Mouse (Mus musculus): ENCODE measurements around the gene Pou3f3. TPM values are rescaled to one million over a fixed set of nuclear protein-coding genes. Genes with fewer than 3 reads are reported as not detected.

Gene Pou3f3
- polyA plus RNA-seq, 2 experiments: 0.77 to 3.2 TPM

GRCm38 (mm10) chr1:42727161-42727560, 31.6 kb downstream of the Pou3f3 start:
- ATAC-seq (ENCODE audit: low FRiP score, low read depth): no peak
- WGBS: 79% methylated on average over 5 of the region's 5 CpGs
- H3K9me3 ChIP-seq (ENCODE audit: control insufficient read depth, low read length): no peaks in the 10 kb centered on the region
- no peak for DNase-seq (ENCODE audit: low spot score)
- no peak overlapping the region for H3K9ac ChIP-seq (ENCODE audit: low read depth, low read length, severe bottlenecking)
- no peak overlapping the region for H3K27ac ChIP-seq (replicated peaks; ENCODE audit: low read depth, low read length)
- H3K36me3 ChIP-seq (ENCODE audit: control insufficient read depth, insufficient read depth, low read length): no peaks in the 10 kb centered on the region
- no peak overlapping the region for H3K4me3 ChIP-seq (replicated peaks; ENCODE audit: low read length)
- TF ChIP-seq POLR2A (IDR thresholded peaks at IDR 0.05; ENCODE audit: borderline replicate concordance, extremely low read depth, insufficient read depth, insufficient read length): no peak
- no peaks in the 10 kb centered on the region for H3K4me1 ChIP-seq (ENCODE audit: control insufficient read depth, insufficient read depth, low read length)
- H3K4me2 ChIP-seq (replicated peaks; ENCODE audit: low read depth, low read length, severe bottlenecking): no peak overlapping the region
- no peaks in the 10 kb centered on the region for H3K27me3 ChIP-seq (ENCODE audit: control insufficient read depth, insufficient read depth, low read length)

- no peak for ATAC-seq (ENCODE audit: low FRiP score, low read depth)
- H3K27ac ChIP-seq (replicated peaks; ENCODE audit: low read depth, low read length): no peak overlapping the region
- H3K9me3 ChIP-seq (ENCODE audit: control insufficient read depth, low read length): no peaks in the 10 kb centered on the region
- no peaks in the 10 kb centered on the region for H3K27me3 ChIP-seq (ENCODE audit: control insufficient read depth, insufficient read depth, low read length)
- H3K36me3 ChIP-seq (ENCODE audit: control insufficient read depth, insufficient read depth, low read length): no peaks in the 10 kb centered on the region
- 70% methylated on average over 7 of the region's 7 CpGs for WGBS
- H3K9ac ChIP-seq (ENCODE audit: low read depth, low read length, severe bottlenecking): no peak overlapping the region
- no peak for TF ChIP-seq POLR2A (IDR thresholded peaks at IDR 0.05; ENCODE audit: borderline replicate concordance, extremely low read depth, insufficient read depth, insufficient read length)
- no peak overlapping the region for H3K4me3 ChIP-seq (replicated peaks; ENCODE audit: low read length)
- no peaks in the 10 kb centered on the region for H3K4me1 ChIP-seq (ENCODE audit: control insufficient read depth, insufficient read depth, low read length)
- DNase-seq (ENCODE audit: low spot score): no peak
- H3K4me2 ChIP-seq (replicated peaks; ENCODE audit: low read depth, low read length, severe bottlenecking): no peak overlapping the region
These were observed 32.1 kb downstream of the Pou3f3 start for GRCm38 (mm10) chr1:42727676-42728075.

DNA sequence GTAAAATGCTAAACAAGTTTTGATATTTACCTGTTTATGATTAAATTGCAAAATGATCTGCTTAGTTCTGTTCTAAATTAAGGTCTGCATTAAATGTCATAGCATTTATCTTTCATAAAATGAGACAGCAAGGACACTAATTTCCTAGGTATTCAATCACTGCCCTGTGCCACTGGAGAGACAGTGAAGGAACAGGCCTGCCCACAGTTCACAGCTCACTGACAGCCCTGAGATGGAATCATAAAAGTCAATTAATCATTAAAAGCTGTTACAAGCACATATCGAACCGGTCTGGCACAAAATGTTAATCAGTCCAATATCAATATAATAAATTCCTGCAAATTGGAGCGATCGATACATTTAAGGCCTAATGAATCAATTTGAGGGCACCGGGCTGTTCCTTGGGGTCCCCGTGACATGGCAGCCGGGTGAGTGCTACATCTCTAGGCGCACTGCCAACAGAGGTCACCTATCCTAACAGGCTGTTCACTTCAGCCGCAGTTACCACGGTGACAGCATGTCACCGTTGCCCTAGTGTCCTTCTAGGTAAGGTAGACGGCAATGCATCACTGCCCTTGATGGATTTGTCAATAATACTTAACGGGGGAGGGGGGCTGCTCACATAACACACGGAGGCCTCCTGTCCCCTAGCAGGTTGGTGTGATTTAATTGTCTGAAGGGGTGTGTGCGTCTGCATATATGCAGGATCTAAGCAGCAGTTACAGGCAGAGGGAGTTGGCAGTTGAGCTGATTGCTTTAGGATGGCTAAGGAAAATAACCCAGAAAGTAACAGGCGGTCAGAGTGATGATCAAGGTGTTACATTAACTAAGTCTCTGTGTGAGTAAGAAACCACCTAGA, 46.0 kb downstream of the Pou3f3 start:
- Histone ChIP-seq H3K9me3 (ENCODE audit: control insufficient read depth, low read length) (no peaks in the 10 kb centered on the region), H3K4me3 (replicated peaks; ENCODE audit: low read length) (no peak overlapping the region), H3K27ac (replicated peaks; ENCODE audit: low read depth, low read length) (no peak overlapping the region), H3K4me2 (replicated peaks; ENCODE audit: low read depth, low read length, severe bottlenecking) (no peak overlapping the region), H3K27me3 (ENCODE audit: control insufficient read depth, insufficient read depth, low read length) (no peaks in the 10 kb centered on the region), H3K4me1 (ENCODE audit: control insufficient read depth, insufficient read depth, low read length) (no peaks in the 10 kb centered on the region; the same call in 1 of the 2 replicates), H3K36me3 (ENCODE audit: control insufficient read depth, insufficient read depth, low read length) (no peaks in the 10 kb centered on the region), H3K9ac (ENCODE audit: low read depth, low read length, severe bottlenecking) (no peak overlapping the region)
- DNase-seq (ENCODE audit: low spot score) (no peak), ATAC-seq (ENCODE audit: low FRiP score, low read depth) (no peak)
- WGBS: 65% methylated on average over 16 of the region's 16 CpGs
- TF ChIP-seq POLR2A (IDR thresholded peaks at IDR 0.05; ENCODE audit: borderline replicate concordance, extremely low read depth, insufficient read depth, insufficient read length): no peak

- Histone ChIP-seq H3K36me3 (ENCODE audit: control insufficient read depth, insufficient read depth, low read length) (no peaks in the 10 kb centered on the region), H3K4me3 (replicated peaks; ENCODE audit: low read length) (no peak overlapping the region), H3K4me2 (replicated peaks; ENCODE audit: low read depth, low read length, severe bottlenecking) (no peak overlapping the region), H3K27me3 (ENCODE audit: control insufficient read depth, insufficient read depth, low read length) (no peaks in the 10 kb centered on the region), H3K4me1 (ENCODE audit: control insufficient read depth, insufficient read depth, low read length) (no peaks in the 10 kb centered on the region; the same call in 1 of the 2 replicates), H3K9me3 (ENCODE audit: control insufficient read depth, low read length) (no peaks in the 10 kb centered on the region), H3K9ac (ENCODE audit: low read depth, low read length, severe bottlenecking) (no peak overlapping the region), H3K27ac (replicated peaks; ENCODE audit: low read depth, low read length) (no peak overlapping the region)
- DNase-seq (ENCODE audit: low spot score) (no peak), ATAC-seq (ENCODE audit: low FRiP score, low read depth) (no peak)
- WGBS: 76% methylated on average over 4 of the region's 4 CpGs
- no peak for TF ChIP-seq POLR2A (IDR thresholded peaks at IDR 0.05; ENCODE audit: borderline replicate concordance, extremely low read depth, insufficient read depth, insufficient read length)
These were observed 46.6 kb downstream of the Pou3f3 start for GRCm38 (mm10) chr1:42742242-42742560.

DNA sequence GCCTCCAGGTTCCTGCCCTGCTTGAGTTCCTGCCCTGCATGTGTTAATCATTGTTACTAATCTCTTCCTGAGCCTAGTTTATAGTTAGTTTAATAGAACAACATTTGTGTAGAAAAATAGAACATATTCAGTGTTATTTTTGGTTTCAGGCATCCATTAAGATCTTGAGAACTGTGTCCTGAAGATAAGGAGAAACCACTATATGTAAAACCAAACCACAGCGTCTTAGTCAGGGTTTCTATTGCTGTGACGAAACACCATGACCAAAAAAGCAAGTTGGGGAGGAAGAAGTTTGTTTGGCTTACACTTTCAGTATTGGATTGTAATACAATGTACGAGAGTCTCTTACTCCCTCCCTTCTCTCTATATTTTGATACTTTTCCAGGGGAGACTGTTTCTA, 49.5 kb downstream of the Pou3f3 start:
- Histone ChIP-seq H3K27ac (replicated peaks; ENCODE audit: low read depth, low read length) (no peak overlapping the region), H3K4me1 (ENCODE audit: control insufficient read depth, insufficient read depth, low read length) (no peaks in the 10 kb centered on the region; the same call in 1 of the 2 replicates), H3K9me3 (ENCODE audit: control insufficient read depth, low read length) (no peaks in the 10 kb centered on the region), H3K9ac (ENCODE audit: low read depth, low read length, severe bottlenecking) (no peak overlapping the region), H3K4me2 (replicated peaks; ENCODE audit: low read depth, low read length, severe bottlenecking) (no peak overlapping the region), H3K36me3 (ENCODE audit: control insufficient read depth, insufficient read depth, low read length) (no peaks in the 10 kb centered on the region), H3K27me3 (ENCODE audit: control insufficient read depth, insufficient read depth, low read length) (no peaks in the 10 kb centered on the region), H3K4me3 (replicated peaks; ENCODE audit: low read length) (no peak overlapping the region)
- ATAC-seq (ENCODE audit: low FRiP score, low read depth) (no peak), DNase-seq (ENCODE audit: low spot score) (no peak)
- TF ChIP-seq POLR2A (IDR thresholded peaks at IDR 0.05; ENCODE audit: borderline replicate concordance, extremely low read depth, insufficient read depth, insufficient read length): no peak
- WGBS: 68% methylated on average over 3 of the region's 3 CpGs

All from limb, embryonic 14.5 days (tissue).